Mouse (Mus musculus): ENCODE measurements around the gene Ppp4r3a. TPM values are rescaled to one million over a fixed set of nuclear protein-coding genes. Genes with fewer than 3 reads are reported as not detected.

Ppp4r3a gene
- total and polyA plus RNA-seq, 3 experiments: 66.6 to 278 (median 171) TPM

DNA sequence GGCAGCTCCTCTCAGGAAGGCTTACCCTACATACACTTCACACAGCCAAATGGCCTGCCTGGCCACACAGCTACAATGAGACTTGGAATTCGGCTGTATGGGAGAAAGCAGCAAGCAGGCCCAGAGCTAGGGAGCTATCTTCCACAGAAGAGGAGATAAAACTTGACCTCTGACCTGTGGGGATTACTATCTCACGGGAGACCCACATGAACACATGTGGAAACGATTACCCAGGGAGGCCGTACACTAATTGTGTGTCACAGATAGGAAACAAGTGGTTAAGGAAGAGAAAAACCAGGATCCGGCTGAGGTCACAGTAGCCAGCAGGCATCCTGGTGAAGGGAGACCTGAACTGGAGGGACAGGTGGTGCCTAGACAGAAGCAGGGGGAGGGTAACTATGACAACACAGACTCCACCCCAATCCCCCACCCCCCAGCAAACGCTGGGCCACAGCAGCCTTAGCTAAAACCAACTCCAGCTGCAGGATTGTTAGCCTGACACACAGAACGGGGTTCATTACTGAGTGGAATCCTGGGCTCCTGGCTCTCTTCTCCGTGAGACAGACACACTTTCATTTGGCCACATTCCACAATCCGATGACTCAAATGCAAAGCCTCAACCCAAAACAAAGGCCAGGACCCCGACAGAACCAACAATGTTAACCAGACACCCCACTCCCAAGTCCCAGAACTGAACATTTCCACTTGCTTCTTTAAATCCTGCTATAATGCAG is 85.5 kb downstream of the Ppp4r3a start:
- H3K4me3 ChIP-seq (ENCODE audit: low read depth, low read length): no peak overlapping the region
- H3K36me3 ChIP-seq (replicated peaks): peaks cover 77% of the 10 kb centered on the region
- TF ChIP-seq GATA2 (IDR thresholded peaks at IDR 0.05; ENCODE audit: borderline replicate concordance, low read depth, low read length) (no peak), GATA1 (IDR thresholded peaks at IDR 0.05; ENCODE audit: borderline replicate concordance, low read length) (no peak), POLR2AphosphoS5 (IDR thresholded peaks at IDR 0.05; ENCODE audit: insufficient replicate concordance, low read depth, low read length) (no peak), TAL1 (conservative IDR thresholded peaks at IDR 0.05; ENCODE audit: low read depth, low read length) (no peak), CTCF (IDR thresholded peaks at IDR 0.05; ENCODE audit: low read depth, low read length) (no peak)
- no peaks in the 10 kb centered on the region for H3K9me3 ChIP-seq (replicated peaks)
- DNase-seq (ENCODE audit: low spot score) (no peak), ATAC-seq (ENCODE audit: extremely low read depth, insufficient number of reproducible peaks, low FRiP score, poor library complexity, severe bottlenecking) (no peak)
- no peaks in the 10 kb centered on the region for H3K27me3 ChIP-seq (ENCODE audit: insufficient read depth, low read length)
- H3K4me1 ChIP-seq (ENCODE audit: insufficient read depth, low read depth, low read length): peaks cover 44% of the 10 kb centered on the region

DNA sequence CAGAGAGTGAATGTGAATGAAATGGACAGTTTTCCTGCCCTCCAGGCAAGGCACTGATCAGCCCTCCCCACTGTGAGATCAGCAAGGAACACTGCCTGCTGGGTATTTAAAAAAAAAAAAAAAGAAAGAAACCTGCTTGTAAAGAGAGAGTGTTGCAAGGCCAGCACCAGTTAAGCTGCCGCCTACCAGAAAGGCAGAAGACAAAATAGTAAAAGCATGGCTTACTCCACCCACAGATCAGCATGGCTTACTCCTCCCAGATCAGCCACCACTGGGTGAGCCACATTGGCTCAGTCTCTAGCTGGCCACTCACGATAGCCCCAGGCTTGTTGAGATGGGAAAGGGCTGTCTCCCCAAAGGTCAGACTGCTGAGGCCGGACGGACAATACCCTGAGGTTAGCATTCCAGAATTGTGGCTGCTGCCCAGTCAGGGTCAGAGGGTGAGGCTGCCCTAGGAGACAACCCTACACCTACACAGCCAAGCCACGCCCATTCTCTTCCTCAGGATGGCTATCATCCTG is 87.1 kb downstream of the Ppp4r3a start:
- Histone ChIP-seq H3K4me1 (ENCODE audit: insufficient read depth, low read depth, low read length) (peaks cover 42% of the 10 kb centered on the region), H3K36me3 (replicated peaks) (peaks cover 84% of the 10 kb centered on the region), H3K27me3 (ENCODE audit: insufficient read depth, low read length) (no peaks in the 10 kb centered on the region), H3K9me3 (replicated peaks) (no peaks in the 10 kb centered on the region), H3K4me3 (ENCODE audit: low read depth, low read length) (no peak overlapping the region)
- ATAC-seq (ENCODE audit: extremely low read depth, insufficient number of reproducible peaks, low FRiP score, poor library complexity, severe bottlenecking) (no peak), DNase-seq (ENCODE audit: low spot score) (no peak)
- TF ChIP-seq POLR2AphosphoS5 (IDR thresholded peaks at IDR 0.05; ENCODE audit: insufficient replicate concordance, low read depth, low read length): no peak
- no peak for TF ChIP-seq CTCF (IDR thresholded peaks at IDR 0.05; ENCODE audit: low read depth, low read length)
- TF ChIP-seq GATA2 (IDR thresholded peaks at IDR 0.05; ENCODE audit: borderline replicate concordance, low read depth, low read length): no peak
- TF ChIP-seq GATA1 (IDR thresholded peaks at IDR 0.05; ENCODE audit: borderline replicate concordance, low read length): no peak
- TF ChIP-seq TAL1 (conservative IDR thresholded peaks at IDR 0.05; ENCODE audit: low read depth, low read length): no peak

DNA sequence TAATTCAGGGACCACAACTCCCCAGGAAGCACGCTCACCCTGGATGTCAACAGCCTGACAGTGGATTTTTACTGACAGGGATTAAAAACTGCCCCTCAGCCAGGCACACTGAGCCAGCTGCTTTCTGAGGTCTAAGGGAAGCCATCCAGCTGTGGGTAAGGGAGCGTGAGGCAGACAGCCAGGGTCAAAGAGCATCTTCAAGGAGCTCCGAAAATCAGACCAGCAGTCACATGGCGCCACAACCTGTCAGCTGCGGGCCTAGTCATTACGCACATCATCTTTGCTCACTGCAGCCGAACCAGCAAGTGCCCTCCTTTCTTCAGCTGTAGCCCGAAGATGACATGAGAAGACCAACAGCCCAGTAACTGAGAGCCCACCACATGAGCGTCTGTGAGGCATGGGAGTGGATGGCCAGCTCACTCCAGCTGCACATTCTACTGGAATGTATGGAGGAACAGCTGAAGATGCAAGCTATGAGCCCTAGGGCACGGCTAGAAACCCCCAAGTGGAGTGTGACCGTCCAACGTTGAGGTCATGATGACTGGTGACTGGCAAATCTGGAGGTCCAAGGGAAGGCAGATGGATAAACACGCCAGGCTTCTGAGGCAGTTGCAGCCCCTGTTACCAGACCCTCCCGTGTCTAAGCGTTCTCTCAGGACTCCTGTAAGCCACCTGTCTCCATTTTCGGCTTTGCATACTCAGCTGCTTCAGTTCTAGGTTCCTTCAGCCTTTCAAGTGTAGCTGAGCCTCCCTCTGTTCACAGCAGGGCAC is 87.7 kb downstream of the Ppp4r3a start:
- DNase-seq (ENCODE audit: low spot score) (no peak), ATAC-seq (ENCODE audit: extremely low read depth, insufficient number of reproducible peaks, low FRiP score, poor library complexity, severe bottlenecking) (no peak)
- Histone ChIP-seq H3K4me1 (ENCODE audit: insufficient read depth, low read depth, low read length) (peaks cover 37% of the 10 kb centered on the region), H3K9me3 (replicated peaks) (no peaks in the 10 kb centered on the region), H3K4me3 (ENCODE audit: low read depth, low read length) (no peak overlapping the region), H3K27me3 (ENCODE audit: insufficient read depth, low read length) (no peaks in the 10 kb centered on the region), H3K36me3 (replicated peaks) (peaks cover 90% of the 10 kb centered on the region)
- TF ChIP-seq GATA2 (IDR thresholded peaks at IDR 0.05; ENCODE audit: borderline replicate concordance, low read depth, low read length): no peak
- no peak for TF ChIP-seq CTCF (IDR thresholded peaks at IDR 0.05; ENCODE audit: low read depth, low read length)
- TF ChIP-seq GATA1 (IDR thresholded peaks at IDR 0.05; ENCODE audit: borderline replicate concordance, low read length): no peak
- no peak for TF ChIP-seq POLR2AphosphoS5 (IDR thresholded peaks at IDR 0.05; ENCODE audit: insufficient replicate concordance, low read depth, low read length)
- TF ChIP-seq TAL1 (conservative IDR thresholded peaks at IDR 0.05; ENCODE audit: low read depth, low read length): no peak

- Histone ChIP-seq H3K4me1 (ENCODE audit: insufficient read depth, low read depth, low read length) (peaks cover 31% of the 10 kb centered on the region), H3K27me3 (ENCODE audit: insufficient read depth, low read length) (no peaks in the 10 kb centered on the region), H3K4me3 (ENCODE audit: low read depth, low read length) (no peak overlapping the region), H3K9me3 (replicated peaks) (no peaks in the 10 kb centered on the region), H3K36me3 (replicated peaks) (peaks cover 94% of the 10 kb centered on the region)
- ATAC-seq (ENCODE audit: extremely low read depth, insufficient number of reproducible peaks, low FRiP score, poor library complexity, severe bottlenecking) (no peak), DNase-seq (ENCODE audit: low spot score) (no peak)
- TF ChIP-seq GATA1 (IDR thresholded peaks at IDR 0.05; ENCODE audit: borderline replicate concordance, low read length) (no peak), CTCF (IDR thresholded peaks at IDR 0.05; ENCODE audit: low read depth, low read length) (no peak), TAL1 (conservative IDR thresholded peaks at IDR 0.05; ENCODE audit: low read depth, low read length) (no peak), POLR2AphosphoS5 (IDR thresholded peaks at IDR 0.05; ENCODE audit: insufficient replicate concordance, low read depth, low read length) (no peak), GATA2 (IDR thresholded peaks at IDR 0.05; ENCODE audit: borderline replicate concordance, low read depth, low read length) (no peak)
Measured at GRCm38 (mm10) chr12:100994140-100995015, 89.1 kb downstream of the Ppp4r3a start.

- Histone ChIP-seq H3K27me3 (ENCODE audit: insufficient read depth, low read length) (no peaks in the 10 kb centered on the region), H3K36me3 (replicated peaks) (peaks cover 90% of the 10 kb centered on the region), H3K4me3 (ENCODE audit: low read depth, low read length) (no peak overlapping the region), H3K9me3 (replicated peaks) (no peaks in the 10 kb centered on the region), H3K4me1 (ENCODE audit: insufficient read depth, low read depth, low read length) (peaks cover 19% of the 10 kb centered on the region)
- DNase-seq (ENCODE audit: low spot score) (no peak), ATAC-seq (ENCODE audit: extremely low read depth, insufficient number of reproducible peaks, low FRiP score, poor library complexity, severe bottlenecking) (no peak)
- TF ChIP-seq GATA1 (IDR thresholded peaks at IDR 0.05; ENCODE audit: borderline replicate concordance, low read length) (no peak), CTCF (IDR thresholded peaks at IDR 0.05; ENCODE audit: low read depth, low read length) (no peak), POLR2AphosphoS5 (IDR thresholded peaks at IDR 0.05; ENCODE audit: insufficient replicate concordance, low read depth, low read length) (no peak), GATA2 (IDR thresholded peaks at IDR 0.05; ENCODE audit: borderline replicate concordance, low read depth, low read length) (no peak), TAL1 (conservative IDR thresholded peaks at IDR 0.05; ENCODE audit: low read depth, low read length) (no peak)
Measured at GRCm38 (mm10) chr12:100993146-100993545, 90.4 kb downstream of the Ppp4r3a start.
